Mouse (Mus musculus): ENCODE data around the gene Palm2.

The Palm2 gene

DNA sequence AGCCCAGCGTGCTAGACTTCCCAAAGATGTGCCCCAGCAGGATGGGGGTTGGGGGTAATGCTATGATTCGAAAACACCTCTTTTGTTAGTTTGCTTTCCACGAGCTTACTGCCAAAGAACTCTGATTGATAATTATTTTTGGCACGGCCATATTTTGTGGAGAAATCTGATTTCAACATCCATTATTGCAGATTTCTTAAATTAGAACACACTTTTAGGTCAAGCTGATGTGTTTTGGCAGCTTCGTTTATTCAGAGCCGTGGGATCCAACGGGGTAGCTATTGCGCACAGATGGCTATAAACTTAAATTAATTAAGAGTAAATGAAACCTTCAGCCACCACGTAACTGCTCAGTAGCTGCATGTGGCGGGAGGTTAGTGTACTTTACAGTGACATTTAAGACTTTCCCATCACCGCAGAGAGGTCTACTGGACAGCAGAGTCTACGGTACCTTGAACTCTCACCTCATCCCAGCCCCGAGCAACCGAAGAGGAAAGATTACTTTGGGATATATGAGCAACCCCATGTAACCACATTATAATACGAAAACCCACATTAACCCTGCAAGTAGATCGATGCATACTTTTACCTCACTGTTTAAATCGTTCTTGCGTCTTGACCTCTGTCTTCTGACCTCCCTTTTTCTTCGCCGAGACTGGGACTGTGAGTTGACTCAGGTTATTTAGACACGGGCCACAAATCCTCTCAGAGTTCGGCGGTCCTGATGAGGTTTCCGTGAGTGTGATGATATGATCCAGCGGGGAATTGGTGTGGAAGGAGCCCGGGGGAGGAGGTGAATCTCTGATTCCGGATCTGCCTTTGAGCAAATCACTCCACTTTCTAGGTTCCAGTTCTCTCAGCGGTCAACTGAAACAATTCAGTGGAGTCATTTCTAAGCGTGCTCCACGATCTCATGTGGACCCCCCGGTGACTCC is 80.2 kb downstream of the Palm2 start:
- no peak for DNase-seq

DNA sequence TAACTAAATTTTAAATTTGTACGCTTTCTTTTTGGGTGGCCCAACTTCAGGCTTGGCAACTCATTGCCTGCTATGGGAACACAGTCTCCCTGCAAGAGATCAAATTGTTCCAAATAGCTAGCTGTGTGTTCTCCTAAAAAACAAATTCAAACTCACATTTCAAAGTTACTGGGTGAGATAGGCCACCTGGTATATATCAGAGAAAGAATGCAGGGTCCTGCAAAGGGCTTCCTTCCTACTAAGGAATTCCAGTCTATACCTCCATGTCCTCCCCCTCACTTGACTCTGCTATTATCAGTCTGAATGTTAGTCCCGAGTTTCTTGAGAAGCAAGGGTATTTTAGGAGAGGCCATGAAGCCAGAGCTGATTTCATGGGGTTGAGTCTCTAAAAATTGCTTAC is 81.3 kb downstream of the Palm2 start:
- DNase-seq, result no peak

DNA sequence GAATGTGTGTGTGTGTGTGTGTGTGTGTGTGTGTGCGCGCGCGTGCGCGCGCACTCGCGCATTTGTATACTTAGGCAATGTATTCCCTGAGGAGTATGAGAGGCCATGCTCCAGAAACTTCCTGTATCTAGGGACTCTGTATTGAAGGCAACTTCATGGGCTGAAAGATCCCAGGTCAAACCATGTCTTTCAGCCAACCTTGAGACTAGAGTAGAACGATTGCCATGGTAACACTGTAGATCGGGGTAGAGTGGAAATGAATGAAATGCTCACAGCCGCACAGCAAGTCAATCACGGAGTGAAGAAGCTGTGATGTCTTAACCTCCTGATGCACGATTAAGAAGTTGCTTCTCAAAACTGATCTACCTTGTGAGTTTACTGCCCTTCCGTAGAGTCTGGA is 89.4 kb downstream of the Palm2 start:
- no peak for DNase-seq

DNA sequence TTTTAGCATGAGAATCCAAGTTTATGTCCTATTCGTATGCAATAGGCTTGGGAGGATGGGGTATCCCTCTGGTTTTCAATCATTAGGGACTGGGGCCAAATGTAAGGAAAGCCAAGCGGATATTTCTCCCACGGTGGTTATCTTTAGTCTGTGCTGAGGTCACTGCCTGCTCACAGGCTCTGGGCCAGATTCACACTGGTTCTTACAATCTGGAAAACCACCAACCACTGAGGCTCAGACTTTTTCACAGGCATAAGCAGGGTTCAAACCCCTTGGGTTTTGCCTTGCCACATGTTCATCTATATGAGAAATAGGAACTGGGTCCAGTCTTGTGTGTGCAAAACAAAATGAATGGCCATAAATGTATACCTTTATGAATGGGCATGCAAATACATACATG is 90.4 kb downstream of the Palm2 start:
- DNase-seq, result no peak

DNA sequence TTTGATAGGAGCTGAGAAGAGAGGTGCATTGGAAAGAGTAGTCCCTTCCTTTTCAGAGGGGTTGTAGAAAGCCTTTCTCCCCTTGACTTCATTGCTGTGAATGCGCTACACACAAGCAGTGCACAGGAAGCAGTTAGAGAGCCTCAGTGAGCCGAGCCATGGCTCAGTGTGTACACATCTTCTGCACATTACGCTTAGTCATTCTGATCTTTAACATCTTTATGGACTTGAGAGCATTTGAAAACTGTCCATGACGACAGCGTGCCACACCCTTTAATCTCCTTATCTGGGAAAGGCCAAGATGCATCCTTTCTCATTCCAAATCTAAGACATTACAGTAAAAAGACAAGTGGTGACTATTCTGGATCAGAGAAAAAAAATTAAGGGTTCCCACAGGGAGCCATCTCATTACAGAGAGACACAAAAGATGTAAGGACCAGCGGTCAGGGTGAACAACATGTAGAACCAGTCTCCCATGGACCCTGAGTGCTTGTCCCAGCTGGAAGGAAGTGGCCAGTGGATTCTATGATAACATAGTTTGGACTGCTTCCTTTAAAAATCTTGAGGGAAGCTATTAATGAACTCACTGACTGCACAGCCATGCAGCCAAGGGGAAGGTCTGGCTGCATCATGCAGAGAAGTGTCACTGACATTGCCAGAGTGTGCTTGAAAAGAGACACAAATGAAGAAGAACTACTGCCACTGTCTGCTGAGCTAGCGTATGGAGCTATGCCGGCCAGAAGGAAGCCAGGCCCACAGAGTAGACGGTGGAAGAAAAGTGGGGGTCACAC is 91.4 kb downstream of the Palm2 start:
- no peak for DNase-seq

DNA sequence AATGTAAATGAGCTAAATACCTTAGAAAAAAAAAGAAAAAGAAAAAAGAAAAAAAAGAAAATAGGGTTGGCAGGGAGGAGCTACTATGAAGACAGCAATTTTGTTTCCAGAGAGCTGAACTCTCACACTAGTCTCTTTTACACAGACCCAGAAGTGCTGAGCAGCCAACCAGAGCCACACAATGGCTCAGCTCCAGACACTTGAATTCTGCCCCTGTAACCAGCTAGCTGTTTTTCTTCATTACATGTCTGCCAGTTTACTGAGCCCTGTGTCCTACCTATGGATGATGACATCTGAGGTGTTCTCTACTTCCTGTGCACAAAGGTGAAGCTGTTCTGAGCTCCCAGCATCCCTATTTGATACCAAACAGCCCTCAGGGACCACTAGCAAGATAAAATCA is 94.2 kb downstream of the Palm2 start:
- DNase-seq, result no peak

DNA sequence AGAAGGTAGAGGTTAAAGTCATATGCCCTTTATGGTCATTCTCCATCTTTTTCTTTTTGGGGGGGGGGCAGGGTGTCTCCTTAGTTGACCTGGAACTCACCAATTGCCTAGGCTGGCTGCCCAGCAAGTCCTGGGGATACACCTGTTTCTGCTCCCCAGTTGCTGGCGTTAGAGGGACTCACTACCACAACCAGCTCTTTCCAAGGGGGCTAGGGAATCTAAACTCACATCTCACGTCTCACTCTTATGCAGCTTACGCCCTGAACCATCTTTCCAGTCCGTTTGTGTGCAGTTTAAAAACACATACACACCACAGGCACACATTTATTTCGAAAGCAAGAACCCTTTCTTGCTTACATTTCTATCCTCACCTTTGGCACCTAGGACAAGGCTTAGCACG is 99.6 kb downstream of the Palm2 start:
- no peak for DNase-seq

DNA sequence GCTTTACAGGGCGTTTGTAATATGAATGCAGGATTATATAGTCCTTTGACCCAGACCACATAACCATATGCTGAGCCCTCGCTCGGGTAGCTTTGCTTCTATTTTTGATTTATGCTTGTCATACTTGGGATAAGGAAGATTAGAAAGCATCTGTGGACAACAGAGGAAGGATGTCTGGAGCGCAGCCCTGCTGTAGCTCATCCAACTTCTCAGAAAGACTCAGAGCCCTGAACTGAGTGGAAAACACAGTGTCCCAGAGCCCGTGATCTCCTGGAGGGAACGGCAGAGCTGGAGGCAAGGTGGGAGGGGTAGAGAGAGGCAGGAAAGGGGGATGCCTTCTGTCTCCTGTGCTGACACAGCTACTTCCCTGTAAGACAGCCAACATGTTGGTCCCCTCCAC is 100.2 kb downstream of the Palm2 start:
- peak; percentile 7 for DNase-seq

DNA sequence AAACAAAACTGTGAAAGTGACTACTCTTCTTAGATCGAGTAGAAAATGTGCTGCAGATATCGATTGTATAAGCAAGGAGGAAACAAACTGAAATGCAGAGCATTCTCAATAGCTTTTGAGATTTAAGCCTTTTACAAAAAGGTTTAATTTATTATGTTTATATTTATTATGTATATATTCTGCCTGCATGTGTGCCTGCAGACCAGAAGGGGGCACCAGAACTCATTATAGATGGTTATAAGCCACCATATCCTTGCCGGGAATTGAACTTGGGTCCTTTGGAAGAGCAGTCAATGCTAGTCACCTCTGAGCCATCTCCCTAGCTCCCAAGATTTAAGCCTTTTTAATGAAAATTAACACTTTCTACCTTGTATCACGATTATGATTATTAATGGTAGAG is 101.0 kb downstream of the Palm2 start:
- no peak for DNase-seq

DNA sequence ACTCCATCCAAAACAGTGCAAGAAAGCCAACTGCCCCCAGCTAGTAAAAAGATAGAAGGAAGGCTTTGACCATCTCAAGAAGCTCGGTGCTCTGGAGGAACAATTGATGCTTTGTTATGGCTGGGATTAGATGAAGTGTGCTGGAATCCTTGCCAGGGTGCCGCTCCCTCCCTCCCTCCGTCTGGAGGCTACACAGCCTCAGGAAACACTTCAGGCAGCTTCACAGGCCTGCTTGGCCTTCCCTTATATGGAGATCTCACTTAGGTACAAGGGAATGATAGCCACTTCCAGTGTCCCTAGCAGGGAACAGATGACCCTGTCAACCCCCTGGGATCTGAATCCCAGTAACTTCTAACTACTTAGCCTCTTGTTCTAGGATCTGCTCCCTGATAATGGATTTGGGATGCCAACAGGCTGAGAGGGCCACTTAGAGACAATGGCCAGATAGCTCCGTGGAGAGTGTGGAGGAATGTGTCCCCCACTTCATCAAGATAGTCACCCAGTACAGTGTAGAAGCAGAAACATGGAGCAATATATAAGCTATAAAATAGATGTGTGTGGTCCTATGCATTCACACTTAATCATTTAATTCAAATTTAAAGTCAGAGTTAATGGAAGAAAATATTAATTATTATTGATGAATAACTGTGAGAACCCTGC is 104.1 kb downstream of the Palm2 start:
- no peak for DNase-seq

DNA sequence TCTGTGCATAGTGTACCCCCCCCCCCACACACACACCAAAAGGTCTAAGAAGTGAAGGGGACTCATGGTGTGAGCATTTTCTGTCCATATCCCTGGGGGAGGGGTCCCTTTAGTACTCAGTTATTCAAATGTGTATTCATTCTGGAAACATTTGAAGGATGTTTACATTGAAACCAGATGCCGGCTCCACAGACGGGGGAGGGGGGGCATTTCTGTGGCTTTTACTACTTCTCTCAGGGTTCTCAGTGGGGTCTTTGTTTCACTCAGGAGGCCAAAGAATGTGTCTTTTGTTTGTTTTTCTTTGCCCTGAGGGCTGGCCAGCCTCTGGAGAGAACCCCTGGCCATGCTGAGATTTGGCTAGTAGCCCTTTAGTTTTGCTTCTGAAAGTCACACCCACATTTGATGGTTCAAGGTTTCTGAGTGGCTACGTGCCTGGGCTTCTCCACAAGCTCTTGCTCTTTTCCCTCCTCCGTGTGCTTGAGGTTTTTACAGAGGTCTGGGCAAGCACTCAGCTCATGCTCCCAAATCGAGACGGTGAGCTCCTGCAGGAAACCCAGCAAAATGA is 109.7 kb downstream of the Palm2 start:
- DNase-seq, result peak; percentile 13

DNA sequence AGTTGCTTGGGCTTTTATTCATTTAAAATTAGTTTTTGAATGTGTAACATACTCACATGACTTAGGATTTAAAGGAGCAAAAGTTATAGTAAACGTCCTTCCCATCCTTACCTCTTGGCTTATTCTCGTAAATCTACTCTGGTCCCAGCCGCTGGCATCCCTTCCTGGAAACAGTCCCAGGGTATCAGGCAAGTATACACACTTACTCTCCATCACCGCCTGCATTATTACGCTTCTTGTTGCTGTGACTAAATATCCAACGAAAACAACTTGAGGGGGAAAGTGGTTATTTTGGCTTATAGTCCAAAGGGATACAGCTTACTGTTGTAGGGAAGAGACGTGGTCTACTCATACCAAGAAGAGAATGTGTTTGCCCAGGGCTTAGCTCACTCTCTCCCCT is 113.7 kb downstream of the Palm2 start:
- DNase-seq, result no peak

DNA sequence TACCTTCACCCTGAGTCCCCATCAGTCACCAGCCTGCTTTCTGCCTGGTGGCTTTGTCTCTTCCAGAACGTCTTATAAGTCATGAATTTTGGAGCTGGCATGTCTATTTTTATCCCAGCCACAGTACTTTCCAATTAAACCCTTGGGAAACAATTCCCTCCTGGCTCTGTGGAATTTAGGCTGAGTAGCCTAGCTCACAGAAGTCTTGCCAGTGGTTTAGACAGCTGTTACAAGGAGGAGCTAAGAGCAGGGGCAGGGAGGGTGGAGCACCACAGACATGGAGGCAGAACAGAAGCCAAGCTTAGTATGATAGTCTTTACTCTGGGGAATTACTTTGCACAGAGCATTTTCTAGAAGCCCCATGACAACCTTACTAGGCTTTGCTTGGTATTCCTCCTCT is 116.2 kb downstream of the Palm2 start:
- DNase-seq, result no peak

DNA sequence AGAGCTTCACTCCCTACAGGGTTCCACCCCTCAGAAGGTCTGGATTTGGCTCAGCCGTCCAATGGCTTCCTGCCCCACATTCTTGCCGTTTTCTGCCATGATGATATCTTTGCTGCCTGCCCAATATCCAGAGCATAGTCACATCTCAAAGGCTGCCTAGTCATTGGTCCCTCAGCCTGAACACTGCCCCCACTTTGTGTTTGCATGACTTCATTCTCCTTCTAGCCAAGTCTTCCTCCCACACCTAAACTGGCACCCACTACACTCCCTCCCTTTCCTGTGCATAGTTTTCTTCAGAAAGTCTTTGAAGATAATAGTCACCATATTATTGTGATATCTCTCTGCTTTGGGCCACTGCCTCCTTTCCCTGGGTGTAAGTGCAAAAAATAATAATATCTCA is 123.1 kb downstream of the Palm2 start:
- DNase-seq, result no peak

DNA sequence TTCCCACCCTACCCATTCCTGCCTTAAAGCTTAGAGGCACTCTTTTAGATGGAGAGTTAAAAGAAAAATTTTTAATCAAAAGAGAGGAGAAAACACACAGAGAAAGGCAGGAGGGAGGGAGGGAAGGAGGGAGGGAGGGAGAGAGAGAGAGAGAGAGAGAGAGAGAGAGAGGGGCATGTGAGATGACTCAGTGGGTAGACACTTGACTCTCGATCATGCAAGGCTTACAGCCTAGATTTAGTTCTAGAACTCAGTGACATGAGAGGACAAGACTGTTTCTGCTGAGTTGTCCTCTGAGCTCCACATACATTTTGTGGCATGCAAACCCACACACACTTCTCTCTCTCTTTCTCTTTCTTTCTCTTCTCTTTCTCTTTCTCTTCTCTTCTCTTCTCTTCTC is 125.4 kb downstream of the Palm2 start:
- no peak for DNase-seq

DNA sequence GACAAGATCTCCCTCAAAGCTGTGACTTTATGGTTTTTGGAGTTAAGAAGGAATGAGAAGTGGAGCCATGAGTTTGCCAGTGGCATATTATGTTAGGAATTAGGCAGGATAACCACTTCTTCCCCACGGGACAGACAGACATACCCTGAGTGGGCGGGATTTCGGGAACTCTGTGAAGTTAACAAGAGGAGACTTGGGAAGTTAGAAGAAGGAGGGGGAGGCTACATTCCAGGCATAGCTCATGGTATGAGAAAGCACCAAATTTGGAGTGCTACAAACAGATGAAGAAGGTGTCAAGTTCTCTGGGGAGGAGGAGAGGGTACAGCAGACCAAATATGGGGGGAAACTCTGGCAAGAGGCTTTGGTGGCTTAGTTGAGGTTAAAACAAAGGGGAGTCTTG is 126.0 kb downstream of the Palm2 start:
- no peak for DNase-seq

DNA sequence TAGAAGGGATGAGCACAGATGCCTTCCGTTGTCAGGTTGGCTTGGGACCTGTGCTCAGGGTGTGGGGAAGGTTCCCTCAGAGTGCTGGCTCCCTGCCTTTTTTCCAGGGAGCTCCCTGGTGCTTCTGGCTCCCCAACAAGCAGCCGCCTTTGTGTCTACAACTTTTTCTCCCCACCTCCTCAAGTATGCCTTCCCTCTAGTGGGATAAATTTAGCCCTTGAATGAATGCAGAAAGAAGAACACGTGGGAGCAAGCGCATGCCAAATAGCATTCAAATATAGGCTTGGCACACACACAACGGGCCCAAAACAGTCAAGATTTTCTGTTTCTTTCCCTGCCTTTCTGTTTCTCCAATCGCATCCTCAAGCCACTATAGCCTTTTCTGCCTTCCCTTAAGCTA is 127.0 kb downstream of the Palm2 start:
- no peak for DNase-seq

DNA sequence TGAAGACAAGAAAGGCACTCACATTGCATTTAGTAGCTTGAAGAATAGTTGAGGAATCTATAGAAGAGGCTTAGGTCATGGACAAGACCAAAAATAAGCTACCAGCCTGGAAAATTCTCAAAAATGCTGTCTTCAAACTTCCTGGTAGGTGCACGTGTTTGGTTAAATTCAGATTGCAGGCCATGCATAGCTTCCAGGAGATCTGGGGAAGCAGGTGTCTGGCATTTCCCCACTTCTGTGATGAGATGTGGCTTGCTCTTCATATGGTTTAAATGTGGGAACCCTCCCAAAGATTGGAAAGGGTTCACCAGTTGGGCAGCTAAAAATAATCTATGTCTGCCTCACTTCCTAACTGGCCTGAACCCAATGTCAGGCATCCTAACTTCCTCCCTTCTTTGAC is 131.2 kb downstream of the Palm2 start:
- DNase-seq, result no peak

DNA sequence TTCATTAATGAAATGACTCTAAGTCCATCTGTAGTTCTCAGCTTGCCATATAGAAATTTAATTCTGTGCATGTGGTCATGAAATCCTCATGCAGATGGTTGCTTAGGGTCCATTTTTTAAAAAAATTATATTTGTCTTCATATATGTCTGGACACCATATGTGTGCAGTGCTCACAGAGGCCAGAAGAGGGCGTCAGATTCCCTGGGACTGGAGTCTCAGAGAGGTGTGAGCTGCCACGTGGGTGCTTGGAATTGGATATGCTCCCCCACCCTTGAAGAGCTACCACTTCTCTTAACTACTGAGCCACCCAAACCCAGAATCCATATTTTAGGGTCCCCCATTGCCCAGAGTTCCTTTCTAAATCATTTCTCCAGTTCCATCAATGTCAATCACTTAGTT is 131.8 kb downstream of the Palm2 start:
- DNase-seq, result no peak

DNA sequence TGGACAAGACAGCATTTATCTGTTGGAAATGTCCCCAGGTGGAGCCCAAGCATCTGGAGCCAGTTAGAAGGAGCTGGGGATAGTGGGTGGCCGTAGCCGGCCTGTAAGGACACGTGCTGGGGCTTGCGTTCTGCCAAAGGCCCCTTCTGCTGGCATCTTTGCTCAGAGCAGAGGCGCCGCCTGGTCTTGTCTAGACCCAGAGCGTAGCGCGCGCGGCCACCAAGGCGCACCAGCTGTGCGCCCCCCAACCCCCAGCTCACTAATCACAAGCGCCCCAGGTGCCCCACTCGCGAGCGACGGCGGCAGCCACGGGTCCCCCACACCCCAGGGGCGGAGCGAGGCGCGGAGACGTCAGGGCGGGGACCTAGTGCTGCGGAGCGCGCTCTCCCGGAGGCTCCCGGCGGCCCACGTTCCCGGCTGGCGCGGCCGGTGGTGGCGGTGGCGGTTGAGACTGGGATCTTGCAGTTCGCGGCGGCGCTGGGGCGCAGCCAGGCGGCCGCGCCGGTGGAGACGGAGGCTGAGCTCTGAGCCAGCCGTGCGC is 133.7 kb downstream of the Palm2 start, which contains the start of gene Pakap:
Gene Pakap, plus strand, starts transcription at position 514 of the 541 bp plus-strand sequence.
- DNase-seq, result peak; percentile 35

DNA sequence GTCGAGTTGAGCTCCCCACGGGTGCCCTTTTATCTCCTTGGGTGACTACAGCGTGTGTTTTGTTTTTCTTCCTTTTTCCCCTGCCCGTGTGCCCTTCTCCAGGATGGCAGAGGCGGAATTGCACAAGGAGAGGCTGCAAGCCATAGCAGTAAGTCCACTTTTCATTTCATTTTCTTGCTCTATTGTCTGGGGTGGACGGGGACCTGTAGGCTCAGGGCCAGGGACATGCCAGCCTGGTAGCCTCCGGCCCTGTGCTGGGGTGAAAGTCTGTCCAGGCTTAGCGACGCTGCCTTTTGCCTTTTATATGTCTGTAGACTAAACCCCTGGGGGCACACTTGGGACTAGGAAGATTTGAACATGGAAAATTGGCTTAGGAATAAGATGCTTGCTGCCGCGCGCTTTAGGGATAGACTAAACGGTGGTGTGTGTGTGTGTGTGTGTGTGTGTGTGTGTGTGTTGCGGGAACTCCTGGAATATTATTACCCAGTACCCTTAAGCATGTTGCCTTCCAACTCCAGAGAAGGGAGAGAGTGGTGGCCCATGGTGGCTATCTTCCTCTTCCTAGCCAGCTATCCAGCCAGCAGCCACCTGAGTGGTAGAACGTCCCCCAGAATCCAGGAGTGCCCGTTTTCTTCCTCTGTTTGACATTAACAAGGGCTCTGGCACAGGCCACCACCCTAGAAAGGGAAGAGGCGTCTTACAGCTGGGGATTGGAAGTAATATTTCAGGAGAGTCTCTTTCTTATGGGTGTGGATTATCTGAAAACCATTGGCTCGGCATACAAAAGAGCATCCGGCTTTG is 134.4 kb downstream of the Palm2 start:
- DNase-seq, result no peak

DNA sequence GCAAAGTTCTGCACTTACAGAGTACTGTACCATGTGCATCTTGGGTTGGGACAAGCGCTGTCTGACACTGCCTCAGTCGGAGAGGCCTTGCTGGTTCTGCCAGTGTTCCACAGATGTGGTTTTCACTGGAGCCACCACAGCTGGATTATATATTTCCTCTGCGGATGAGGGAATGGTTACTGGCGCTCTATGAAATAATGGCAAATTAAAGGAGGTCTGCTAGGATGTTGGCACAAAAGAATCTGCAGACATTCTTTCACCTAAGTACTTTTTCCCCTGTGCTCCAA is 135.0 kb downstream of the Palm2 start:
- no peak for DNase-seq
